Mouse (Mus musculus) naive thymus-derived CD4-positive, alpha-beta T cell, adult 2 months (primary cell): ENCODE data around the gene Rec114.

Experiments used
- DNase-seq: peaks from one replicate; pipeline ENCODE4 v3.0.0-alpha.2; 2011; ENCODE audit warnings: low read depth

Rec114 gene

GRCm38 (mm10) chr9:58743702-58744248 lies at the start of gene Rec114:
Gene Rec114, minus strand, starts transcription at chr9:58743964.
- no peak for DNase-seq

- no peak for DNase-seq
Observed at GRCm38 (mm10) chr9:58789476-58789875, 45.7 kb upstream of the Rec114 start.

DNA sequence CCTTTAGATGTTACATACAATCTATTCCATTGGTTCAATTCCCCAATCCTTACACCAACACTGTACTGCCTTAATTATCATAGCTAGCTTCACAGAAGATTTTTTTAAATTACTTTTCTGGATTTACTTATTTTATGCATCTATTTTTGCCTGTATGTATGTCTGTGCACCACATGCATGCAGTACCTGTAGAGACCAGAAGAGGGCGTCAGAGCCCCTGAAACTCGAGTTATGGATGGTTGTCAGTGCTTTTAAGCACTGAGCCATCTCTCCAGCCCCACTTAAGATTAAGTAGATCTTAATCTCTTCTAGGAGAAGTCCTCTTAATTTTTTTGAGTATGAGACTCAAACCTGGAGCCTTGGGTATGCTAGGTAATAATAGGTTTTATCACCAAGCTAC lies 31.6 kb upstream of the Rec114 start:
- DNase-seq, result no peak

DNA sequence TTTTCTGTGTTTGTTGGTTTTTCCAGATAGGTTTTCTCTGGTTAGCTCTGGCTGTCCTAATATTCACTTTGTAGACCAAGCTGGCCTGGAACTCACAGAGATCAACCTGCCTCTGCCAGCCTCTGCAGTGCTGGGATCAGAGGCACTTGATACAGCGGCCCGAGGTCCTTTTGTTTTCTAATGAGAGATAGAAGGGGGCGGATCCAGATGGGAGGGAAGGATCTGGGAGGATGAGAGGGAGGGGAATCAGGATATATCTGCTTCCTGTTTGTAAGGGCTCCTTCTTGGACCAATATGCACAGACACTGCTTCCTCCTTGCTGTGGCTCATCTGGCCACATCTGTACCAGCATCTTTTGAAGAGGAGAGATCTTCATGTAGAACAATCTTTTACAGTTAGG lies 31.0 kb upstream of the Rec114 start:
- DNase-seq, result no peak

- no peak for DNase-seq
Observed at GRCm38 (mm10) chr9:58769943-58770342, 26.2 kb upstream of the Rec114 start.

DNA sequence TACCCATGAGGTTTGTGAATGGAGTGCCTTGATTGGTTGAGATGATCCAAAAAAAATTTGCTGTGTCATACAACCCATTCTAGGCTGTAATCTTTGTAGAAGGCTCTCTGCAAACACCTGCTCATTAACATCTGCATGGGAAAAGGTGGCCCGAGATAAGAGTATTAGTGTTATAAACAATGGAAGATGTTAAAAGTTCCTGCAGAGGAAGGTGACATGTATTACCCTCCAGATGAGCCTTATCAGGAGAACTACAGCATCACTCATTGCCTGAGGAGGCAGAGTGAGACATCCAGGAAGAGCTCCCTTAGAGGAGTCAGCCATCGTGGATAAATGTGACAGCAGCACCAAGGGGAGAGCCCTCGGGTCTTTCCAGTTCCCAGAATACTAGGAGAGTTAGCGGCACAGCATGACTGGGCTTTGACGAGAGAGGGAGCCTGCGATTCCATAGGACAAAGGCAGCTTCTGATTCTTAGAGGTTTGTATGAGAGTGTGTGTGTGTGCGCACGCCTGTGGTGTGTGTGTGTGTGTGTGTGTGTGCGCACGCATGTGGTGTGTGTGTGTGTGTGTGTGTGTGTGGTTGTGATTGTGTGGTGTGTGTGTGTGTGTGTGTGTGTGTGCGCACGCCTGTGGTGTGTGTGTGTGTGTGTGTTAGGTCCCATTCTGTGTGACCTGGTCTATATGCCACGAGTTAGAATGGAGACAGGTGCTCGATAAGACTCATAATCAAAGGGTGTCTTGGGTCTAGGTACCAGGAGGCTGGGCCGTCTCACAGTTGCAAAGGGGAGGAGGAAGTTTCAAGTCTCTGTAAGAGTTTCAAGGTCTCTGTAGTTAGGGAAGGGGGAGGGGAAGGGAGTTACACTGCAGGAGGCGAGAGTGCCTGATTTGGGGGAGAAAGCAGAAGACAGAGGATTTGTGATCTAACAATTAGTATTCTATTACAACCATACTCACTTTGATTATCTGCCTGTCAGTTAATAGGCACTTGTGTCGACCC lies 23.5 kb upstream of the Rec114 start:
- DNase-seq, result no peak

- no peak for DNase-seq
Observed at GRCm38 (mm10) chr9:58764354-58764753, 20.6 kb upstream of the Rec114 start.

DNA sequence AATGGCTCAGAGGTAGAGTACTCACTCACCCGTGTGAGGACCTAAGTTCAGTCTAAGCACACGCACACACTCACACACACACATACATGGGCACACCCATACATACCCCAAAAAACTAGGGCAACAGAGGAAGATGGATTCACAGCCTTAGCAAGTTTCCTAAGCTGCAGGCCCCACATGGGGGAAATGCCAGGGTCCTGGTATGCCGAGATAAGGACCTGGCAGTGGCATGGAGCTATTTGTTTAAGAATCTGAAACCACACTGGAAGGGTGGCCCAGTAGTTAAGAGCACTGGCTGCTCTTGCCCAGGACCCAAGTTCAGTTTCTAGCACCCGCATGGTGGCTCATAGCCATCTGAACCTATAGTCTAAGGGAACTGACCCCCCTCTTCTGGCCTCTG lies 19.4 kb upstream of the Rec114 start:
- no peak for DNase-seq

DNA sequence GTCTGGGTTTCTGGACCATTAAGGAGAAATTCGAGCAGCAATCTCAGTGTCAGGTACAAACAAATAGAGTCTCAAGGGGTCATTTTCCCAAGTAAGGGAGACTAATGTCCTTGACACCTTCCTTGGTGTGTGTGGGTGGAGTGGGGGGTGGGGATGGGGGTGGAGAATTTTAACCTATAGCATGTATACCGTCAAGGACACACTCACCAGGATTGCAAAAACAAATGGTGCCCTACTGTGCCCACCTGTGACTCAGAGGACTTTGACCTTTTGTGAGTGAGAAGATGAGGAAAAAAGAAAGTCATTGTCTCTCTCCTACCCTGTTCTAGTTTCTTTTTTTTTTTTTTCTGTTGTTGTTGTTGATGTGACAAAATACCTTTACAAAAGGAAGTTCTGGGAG lies 18.3 kb upstream of the Rec114 start:
- no peak for DNase-seq

DNA sequence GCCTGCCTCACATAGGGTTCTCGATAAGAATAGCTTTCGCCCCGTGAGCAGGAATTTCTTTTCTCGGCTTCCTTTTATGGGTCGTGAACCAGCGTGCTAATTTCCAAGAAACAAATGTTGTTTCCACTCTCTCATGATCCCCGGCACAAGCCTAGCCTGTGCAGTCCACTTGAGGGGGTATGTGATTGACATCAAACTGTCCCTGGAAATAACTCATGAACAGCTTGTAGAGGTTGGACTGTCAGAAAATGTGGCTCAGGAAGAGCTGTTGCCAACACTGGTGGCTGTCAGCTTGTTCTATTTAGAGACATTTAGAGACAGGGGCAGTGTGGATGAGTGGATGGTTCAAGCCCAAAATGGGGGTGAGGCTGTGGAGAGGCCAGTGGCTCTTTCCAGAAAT lies 15.0 kb upstream of the Rec114 start:
- DNase-seq, result no peak

GRCm38 (mm10) chr9:58756371-58757132 lies 12.8 kb upstream of the Rec114 start:
- no peak for DNase-seq

DNA sequence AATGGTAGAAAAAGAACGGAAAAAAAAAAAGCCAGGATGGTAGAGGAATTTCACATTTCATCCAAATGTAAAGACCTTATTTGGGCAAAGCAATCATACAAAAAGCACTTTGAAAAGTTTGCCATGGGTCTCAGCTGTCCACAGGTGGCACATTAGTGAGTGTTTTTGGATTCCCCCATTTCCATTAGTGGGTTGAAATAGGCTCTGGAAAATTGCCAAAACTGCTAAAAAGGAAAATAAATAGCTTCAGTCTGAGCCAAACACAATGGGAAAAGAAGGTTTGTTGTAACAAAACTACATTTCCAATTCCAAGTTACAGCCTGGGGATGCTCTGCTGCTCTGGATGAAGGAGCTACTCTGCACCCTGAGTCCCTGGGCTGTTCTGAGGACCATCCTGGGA lies 9.8 kb upstream of the Rec114 start:
- DNase-seq, result no peak

GRCm38 (mm10) chr9:58748142-58748541 lies 4.4 kb upstream of the Rec114 start:
- DNase-seq, result no peak

DNA sequence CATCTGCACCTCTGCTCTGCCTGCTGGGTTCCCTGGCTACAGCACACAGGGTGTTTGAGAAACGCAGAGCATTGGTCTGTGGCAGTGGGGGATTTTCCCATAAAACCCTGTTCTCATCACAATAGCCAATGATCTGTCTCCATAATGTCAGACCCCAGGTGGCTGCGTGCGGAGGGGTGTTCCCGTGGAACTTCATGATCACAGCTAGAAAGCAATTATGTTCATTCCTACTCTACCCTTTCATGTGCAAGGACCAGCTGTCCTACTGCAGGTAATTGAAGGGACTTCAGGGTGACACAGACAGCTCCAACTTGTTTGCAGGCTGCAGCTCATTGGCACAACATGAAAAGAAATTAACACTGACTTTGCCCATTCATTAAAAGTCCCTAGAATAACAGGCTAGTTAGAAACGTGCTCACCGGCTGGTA lies 3.6 kb upstream of the Rec114 start:
- DNase-seq, result no peak

GRCm38 (mm10) chr9:58742692-58743091 lies 1.1 kb downstream of the Rec114 start:
- no peak for DNase-seq

GRCm38 (mm10) chr9:58741369-58741768 lies 2.4 kb downstream of the Rec114 start:
- no peak for DNase-seq

DNA sequence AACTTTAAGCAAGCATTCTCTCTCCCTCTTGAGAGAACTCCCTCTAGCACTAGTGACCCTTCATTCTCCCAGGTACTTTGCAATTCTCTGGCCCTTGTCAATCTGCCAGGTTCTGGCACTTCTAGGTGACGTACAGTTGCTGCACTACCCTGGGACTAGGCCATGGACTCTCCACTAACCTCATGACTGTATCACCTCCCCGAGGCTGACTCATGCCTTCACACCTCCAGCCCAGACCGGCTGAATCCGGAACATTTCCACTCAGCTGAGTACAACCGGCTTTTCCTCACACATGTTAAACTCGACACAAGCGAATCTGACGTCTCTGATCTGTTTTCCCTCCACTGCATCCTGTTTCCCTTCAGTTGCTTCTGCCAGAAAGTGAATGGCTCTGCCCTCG lies 4.0 kb downstream of the Rec114 start:
- DNase-seq, result no peak

- DNase-seq, result no peak
Observed at GRCm38 (mm10) chr9:58723165-58723564, 20.6 kb downstream of the Rec114 start.

DNA sequence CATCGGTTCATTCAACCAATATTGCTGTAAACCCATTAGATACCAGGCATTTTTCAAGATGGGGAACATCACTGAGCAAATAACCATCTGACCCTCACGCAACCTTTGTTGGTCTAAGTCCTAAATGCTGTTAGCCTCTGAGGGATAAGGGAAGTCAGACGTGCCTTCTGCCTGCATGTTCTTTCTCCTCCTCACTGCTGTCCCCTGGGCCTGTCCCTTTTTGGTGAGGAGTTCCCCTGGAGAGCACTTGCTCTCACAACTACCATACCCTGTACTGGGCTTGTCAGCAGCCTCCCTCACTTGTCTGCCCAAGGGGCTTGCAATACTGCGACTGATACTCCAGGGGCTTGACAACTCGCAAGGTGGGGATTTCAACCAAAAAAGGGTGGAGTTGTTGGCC lies 21.6 kb downstream of the Rec114 start:
- no peak for DNase-seq

DNA sequence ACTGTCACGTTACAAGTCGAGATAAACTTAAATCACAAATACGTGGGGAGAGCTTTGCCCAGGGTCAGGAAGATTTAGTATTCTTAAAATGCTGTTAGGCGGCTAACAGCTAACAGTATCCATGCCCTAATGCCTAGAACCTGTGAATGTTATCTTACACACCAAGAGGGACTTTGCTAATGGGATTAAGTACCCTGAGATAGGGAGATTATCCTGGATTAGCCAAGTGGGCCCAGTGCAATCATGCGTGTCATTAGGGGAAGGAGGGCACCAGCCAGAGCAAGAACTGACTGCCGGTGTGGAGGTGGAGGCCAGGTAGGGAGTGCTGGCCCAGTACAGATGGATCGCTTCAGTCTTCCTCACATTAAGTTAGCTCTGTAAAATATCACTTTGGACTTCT lies 22.7 kb downstream of the Rec114 start:
- DNase-seq, result no peak

- no peak for DNase-seq
Observed at GRCm38 (mm10) chr9:58720167-58720566, 23.6 kb downstream of the Rec114 start.

- DNase-seq, result no peak
Observed at GRCm38 (mm10) chr9:58719471-58719870, 24.3 kb downstream of the Rec114 start.

GRCm38 (mm10) chr9:58718964-58719363 lies 24.8 kb downstream of the Rec114 start:
- no peak for DNase-seq
